Mouse (Mus musculus): ENCODE data around the gene Gm47289. TPM values are rescaled to one million over a fixed set of nuclear protein-coding genes. Genes with fewer than 3 reads are reported as not detected.
A peak's percentile ranks its signal among the peaks of the same experiment; 100 is the strongest.

Gene Gm47289
- not detected for total RNA-seq (2021)

DNA sequence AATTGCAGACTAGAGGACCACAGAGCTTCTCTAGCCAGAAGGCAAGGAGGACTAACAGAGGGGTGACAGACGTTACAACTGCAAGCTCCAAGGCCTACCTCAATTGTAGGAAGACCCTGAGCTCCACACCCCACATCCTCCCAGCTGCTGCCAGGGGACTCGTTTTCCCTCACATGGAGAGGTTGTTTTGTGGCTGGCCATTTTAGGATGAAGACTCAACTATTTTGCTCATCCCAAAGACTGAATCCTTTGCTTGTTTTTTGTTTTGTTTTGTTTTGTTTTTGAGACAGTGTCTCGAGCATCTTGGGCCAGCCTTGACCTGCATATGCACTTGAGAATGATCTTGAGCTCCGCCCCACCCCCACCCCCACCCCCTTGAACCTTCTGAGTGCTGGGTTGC is at the start of gene Gm47289:
Gene Gm47289 (plus strand): TSS at position 301 of the 400 bp plus-strand sequence.
- no peak for DNase-seq
- intact Hi-C loops (cut with DNase I): loop anchor here (5.0 to 10.0 kb wide), 2 partner anchors 116 to 273 kb away; no protein-coding TSS in a partner anchor

DNA sequence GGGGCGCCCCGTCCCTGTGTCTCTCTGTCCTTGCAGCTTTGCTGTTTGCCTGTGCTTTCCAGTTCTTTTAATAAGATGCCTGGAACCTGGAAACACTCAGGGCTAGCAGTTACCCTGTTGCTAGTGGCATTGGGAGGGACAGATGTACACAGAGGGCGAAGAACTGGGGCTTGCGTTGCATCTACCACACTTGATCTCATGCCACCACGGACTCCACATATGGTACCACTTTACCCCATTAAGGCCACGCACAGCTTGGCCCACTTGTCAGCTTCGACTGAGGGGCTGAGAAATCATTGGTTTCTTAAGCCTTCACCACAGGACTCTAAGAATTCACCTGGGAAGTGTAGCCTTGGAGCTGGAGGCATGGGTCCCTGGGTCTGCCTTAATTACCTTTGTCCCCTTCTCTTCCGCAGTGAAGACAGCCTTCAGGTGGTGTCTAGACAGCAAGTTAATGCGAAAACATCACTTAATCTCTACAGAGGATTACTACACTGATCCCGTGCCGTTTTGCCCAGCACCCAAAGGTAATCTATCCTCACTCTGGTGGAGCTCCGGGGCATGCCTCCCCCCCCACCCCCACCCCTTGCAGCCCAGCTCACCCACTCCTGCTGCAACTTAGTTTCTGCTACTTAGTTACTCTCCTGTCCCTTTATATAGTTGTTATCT is 49.1 kb upstream of the Gm47289 start:
- DNase-seq: no peak
- intact Hi-C loops (cut with DNase I): no loop called here

DNA sequence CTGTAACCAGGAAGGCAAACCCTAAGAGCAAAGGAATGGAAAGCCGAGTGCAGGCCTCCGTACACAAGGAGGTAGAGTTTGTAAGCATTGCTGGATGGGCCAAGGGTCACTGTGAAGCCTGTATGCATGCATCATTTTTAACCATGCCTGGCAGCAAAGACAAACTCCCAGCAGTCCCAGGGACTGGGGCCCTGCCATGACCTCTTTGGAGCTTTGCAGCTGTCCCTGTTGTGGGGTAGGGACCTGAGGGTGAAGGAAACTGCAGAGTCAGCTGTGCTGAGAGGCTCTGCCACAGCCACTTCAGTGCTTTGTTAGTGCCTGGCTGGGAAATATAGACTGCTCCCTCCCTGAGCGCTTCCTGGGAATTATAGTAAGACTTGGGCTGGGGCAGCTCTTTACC is 48.3 kb upstream of the Gm47289 start:
- DNase-seq: no peak

DNA sequence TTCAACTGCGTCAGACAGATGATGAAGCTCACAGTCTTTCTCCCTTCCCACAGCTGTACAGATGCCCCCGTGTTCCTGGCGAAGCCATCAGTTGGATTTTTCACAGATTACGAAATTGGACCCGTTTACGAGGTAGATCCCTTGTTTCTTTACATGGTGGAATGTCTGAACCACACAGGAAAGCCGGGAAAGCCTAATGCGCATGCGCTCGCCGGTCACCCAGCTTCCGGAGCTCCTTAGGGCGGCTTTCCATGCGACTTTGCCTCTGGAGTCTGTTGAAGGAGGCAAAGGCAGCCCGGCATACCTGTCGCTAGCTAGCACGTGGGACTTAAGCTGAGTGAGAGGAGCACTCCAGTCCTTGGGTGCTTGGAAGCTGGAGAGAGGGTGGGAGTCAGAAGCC is 44.0 kb upstream of the Gm47289 start:
- intact Hi-C loops (cut with DNase I): no loop called here
- no peak for DNase-seq

More for the DNA sequence above, 48.3 kb upstream of the Gm47289 start:
- intact Hi-C loops (cut with DNase I): no loop called here

DNA sequence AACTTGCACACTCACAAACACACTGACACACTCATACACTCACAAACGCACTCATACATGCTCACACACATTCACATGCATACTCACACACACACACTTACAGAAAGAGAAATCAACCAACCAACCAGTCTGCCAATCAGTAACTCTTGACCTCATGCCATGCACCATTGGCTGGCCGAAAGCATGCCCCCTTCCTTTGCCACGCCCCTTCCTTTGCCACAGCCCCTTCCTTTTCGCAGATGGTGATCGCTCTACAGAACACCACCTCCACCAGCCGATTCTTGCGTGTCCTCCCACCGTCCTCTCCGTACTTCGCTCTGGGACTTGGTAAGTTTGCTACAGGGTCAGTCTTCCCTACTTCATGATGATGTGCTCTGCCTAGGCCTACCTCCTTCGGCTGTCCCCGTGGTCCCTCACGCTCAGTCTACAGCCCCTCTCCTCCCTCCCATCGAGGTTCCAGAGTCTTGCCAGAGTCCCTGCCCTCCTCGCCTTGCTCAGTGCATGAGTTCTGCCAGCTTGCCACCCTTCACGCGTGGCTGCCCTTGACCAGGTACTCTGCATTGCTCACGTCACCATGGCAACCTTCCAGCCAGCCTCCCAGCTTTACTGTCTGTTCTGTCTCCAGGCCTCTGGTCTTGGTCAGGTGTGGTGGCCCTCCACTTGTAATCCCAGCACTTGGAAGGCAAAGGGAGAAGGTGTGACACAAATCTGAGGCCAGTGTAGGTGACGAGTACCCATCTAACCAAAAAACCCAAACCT is 39.4 kb upstream of the Gm47289 start:
- DNase-seq: no peak

DNA sequence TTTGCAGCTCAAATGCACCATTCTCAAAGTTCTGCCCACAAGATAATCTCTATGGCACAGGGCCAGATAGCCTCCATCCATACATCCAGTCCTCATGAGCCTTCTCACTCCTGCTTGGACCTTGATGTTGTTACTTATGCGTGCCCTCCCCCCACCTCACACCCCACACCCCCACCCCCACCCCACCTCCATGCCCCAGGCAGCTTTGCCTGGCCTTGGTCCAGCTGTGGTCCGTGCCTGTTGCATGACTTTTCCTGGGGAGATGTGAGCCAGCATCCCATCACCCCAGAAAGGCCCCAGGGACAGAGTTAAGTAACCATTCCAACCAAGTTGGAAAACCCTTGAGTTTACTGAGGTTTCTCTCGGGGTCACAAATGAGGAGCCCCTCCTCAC is 38.8 kb upstream of the Gm47289 start:
- intact Hi-C loops (cut with DNase I): no loop called here
- DNase-seq: no peak

More for the DNA sequence above, 39.4 kb upstream of the Gm47289 start:
- intact Hi-C loops (cut with DNase I): no loop called here

DNA sequence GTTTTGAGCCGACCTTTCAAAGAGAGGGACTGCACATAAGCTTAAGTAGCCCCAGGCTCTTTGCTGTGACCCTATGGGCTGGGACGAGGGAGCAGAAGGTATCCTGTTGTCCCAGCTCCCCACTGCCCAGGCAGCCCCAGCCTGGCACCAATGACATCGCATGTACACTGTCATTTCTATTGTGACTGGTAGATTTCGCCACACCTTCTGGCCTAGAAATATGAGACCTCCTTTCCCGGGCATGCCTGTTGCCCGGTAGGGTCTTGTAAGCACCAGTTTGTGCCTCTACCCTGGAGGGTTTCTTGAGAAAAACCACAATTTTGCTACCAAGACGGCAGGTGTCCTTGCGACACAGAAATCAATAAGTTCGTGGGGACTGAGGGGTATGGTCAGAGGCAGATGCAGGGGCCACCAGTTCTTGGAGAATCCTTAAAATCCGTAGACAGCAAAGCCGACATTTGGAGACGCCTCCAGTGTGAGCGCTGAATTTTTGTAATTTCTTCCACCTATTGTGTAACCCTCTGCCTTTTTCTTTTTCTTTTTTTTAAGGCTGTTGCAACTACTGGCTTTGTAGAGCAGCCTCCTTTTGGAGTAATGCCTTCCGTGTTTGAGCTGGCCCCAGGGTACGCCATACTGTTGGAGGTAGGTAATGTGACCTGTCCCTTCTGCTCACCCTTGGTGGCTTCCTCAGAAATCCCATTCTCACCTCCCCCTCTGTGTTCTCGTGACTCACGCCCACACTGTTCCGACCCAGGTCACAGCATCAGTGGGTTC is 36.2 kb upstream of the Gm47289 start:
- intact Hi-C loops (cut with DNase I): no loop called here
- DNase-seq: no peak

DNA sequence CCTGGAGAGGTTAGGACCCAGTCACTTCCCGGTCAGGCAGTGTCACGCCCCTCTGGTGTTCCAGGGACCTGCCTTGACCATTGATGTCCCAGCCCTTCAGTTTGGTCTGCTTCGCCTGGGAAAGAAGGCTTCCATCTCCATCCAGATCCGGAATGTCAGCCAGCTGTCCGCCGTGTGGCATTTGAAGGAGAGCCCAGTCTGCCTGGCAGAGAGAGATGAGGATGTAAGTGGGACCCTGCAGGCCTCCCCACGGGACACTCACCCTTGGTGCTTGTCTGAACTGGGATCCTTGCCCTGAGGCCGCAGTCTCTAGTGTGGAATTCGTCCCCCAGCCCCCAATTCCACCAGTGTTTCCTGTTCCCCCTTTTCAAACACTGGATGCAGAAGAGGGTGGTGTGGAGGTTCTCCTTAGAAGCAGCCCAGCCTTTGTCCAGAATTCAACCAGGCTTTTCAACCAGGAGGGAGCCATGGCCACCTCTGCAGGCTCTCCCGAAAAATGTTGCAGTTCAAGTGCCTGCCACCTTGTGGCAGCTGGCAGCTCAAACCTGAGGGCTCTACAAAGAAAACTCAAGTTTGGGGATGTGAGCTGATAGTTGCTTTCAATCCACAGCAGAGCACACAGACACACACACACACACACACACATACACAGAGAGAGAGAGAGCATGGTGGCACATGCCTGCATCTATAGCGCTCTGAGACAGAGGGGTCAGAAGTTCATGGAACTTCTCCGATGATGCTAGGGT is 30.4 kb upstream of the Gm47289 start:
- no peak for DNase-seq
- intact Hi-C loops (cut with DNase I): no loop called here

DNA sequence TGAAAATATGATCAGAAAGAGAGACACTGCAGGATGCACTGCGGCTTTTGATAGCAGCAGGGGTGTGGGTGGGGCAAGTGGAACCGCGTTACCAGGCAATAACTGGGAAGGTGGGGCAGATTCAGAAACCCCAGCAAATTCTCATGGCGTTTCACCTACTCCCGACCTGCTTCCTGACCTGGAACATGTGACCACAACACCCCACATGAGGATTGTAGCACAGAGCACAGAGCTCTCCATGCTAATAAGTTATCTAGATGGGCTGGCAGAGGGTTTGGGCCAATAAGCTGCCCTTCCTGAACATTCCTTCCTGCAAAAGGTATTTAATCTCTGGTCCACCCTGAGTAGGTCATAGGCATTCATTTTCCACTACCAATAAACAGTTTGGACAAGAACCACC is 28.3 kb upstream of the Gm47289 start:
- DNase-seq: no peak
- intact Hi-C loops (cut with DNase I): no loop called here

DNA sequence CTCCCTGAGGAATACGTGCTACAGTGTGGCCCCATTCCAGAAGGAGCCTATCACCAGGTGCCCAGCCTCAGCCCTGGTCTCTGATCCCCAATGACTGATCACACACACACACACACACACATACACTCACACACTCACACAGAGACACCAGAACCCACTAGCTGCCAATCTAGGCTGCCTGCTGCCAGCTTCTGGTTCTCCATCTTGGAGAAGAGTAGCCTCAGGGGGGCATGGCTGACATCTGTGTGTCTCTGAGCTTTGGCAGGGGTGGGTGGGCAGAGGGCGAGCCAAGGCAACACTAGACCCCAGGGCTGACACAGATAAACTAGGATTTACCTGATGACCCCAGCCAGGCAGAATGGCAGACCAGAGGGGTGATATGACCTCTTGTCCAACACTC is 20.1 kb upstream of the Gm47289 start:
- intact Hi-C loops (cut with DNase I): no loop called here
- DNase-seq: no peak

DNA sequence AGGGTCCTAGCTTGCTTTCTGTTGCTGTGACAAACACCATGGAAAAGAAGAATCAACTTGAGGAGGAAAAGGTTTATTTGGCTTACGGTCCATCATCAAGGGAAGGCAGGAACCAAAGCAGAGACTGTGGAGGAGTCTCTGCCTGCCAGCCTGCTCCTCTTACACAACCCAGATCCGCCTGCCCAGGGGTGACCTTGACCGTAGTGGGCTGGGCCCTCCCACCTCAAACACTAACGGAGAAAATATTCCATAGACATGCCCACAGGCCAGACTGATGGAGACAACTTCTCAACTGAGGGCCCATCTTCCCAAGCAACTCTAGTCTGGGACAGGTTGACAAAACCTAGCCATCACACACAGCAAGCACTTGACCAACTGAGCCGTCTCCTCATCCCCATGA is 16.9 kb upstream of the Gm47289 start:
- DNase-seq: no peak
- intact Hi-C loops (cut with DNase I): no loop called here

DNA sequence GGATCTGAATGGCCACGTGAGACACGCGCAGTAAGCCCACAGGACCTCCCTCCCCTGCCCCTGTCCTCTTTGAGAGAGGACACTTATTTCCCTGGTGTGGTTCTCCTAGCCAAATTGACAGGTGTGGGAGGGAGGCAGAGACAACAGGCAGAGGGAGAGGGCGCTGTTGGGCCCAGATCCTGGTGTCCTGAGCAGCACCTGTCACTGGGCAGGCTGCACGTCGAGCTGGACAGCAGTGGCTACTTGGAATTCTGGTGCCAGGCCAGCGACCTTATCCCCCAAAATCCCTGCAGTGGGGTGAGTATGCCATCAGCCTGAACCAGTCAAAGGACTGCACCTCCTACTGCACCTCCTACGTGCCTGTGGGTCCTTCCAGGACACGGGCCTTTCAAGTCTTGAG is 15.6 kb upstream of the Gm47289 start:
- no peak for DNase-seq
- intact Hi-C loops (cut with DNase I): no loop called here

DNA sequence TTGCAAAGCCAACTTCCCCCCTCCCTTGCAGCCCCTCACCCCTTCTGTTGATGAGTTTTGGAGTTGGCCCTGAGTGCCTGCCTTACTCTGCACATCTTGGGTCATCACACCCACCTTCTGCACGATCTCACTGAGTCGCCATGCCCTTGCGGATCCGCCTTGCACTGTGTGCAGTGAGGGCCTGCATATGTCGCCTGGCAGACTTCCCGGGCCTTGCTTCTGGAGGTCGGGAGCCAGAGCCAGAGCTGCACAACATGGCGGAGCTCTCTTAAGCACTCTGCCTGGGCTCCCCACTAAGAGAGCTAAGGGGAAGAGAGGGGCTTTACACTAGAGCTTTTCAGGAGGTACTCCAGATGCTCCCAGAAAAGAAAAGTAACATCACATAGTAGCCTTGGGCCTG is 14.3 kb upstream of the Gm47289 start:
- intact Hi-C loops (cut with DNase I): no loop called here
- no peak for DNase-seq

DNA sequence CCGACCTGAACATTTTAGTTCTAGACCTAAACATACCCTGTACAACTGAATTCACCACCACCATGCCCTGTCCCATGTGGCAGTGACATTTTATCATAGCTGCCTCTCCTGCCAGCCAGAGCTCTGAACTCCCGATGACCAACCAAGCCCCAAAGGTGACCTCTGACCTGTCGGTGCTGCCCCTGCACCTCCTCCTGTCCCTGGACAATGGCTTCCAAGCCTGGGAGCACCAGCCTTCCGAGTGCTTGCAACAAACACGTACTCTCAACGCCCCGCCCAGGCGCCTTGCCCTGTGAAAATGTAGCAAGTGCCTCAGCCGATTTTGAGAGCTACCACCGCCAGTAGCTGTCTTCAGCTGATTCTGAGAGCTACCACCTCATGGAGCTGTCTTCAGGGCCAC is 13.8 kb upstream of the Gm47289 start:
- DNase-seq: no peak
- intact Hi-C loops (cut with DNase I): no loop called here

DNA sequence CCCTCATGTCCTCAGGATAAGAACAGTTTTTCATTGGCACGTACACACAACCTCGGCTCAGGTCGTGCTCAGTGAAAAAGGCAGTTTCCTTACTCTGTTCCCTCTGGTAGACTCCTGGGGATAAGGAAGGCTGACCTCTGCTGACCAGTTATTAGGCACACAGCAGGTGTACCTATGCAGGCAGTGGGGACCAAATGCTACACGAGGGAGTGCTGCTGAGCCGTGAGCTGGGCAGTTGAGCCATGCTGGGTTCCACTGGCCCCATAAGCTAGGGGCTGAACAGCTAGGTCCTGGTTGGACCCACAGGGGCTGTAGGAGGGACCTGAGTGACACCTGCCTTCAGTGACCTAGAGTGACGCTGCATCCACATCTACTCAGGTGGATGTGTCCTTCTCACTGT is 13.3 kb upstream of the Gm47289 start:
- intact Hi-C loops (cut with DNase I): no loop called here
- no peak for DNase-seq

DNA sequence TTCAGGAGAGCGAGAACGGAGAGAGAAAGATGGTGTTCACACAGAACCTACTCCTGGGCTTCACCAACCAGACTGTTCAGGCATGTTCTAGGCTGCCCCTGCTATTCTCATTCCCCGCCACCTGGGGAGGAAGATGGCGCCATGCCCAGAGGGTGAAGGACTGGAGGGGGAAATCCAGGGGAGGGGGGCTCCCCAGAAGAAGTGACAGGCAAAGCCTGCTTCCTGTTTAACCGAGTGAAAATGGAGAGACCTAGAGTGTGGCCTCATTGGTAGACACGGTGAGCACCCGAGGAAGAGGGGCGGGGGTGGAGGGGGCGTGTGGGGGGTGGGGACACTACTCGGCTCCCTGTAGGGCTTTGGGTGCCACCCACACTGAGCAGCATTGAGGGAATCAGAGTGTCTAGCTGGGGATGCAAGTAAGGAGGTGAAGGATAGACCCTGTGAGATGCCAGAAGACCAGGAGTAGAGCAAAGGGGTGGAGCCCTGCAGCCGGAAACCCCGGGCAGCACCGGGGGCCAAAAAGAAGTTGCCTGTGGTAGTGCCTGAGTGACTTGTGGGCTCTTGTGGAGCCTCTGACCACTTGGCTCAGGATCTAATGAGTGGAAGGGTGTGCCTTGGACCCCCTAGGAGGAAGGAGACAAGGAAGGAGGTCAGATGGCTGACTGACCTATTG is 12.7 kb upstream of the Gm47289 start:
- intact Hi-C loops (cut with DNase I): no loop called here
- DNase-seq: no peak

DNA sequence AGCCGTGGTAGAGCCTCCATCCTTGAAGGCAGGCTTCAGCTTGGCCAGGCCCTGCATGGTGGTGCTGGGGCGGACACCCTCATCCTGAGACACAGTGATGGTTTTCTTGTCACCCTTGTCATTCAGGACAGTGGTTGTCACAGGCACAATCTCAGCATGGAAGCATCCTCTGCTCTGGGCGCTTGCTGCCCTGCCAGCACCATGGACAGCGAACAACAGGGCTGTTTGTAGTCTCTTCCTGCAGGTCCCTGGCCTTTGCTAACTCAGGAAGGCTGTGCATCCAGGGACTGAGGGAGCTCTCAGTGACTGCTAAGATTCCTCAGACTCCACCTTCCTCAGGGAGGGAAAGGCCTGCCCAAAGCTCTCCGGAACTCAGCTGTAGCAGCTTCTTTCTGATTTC is 9.4 kb upstream of the Gm47289 start:
- intact Hi-C loops (cut with DNase I): no loop called here
- peak; percentile 34 to 49 for DNase-seq

DNA sequence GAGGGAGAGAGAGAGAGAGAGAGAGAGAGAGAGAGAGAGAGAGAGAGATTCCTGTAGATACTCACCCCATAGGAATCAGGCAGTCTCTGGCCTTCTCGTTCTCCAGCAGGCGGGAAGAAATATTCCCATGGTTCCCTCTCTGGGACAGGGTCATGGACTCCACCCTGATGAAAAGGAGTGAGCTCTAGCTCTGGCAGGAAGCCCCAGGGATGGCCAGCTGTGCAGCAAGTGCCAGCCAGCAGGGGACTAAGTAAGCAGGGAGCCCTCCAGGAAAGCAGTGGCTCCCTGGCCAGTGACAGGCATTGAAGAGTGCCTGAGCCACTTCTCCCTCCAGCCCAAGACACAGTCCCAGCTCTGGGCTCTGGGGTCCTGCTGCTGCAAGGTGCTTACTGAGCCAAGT is 7.2 kb upstream of the Gm47289 start:
- intact Hi-C loops (cut with DNase I): loop anchor here (10.0 kb wide), 1 partner anchor 123 kb away; no protein-coding TSS in a partner anchor
- no peak for DNase-seq

DNA sequence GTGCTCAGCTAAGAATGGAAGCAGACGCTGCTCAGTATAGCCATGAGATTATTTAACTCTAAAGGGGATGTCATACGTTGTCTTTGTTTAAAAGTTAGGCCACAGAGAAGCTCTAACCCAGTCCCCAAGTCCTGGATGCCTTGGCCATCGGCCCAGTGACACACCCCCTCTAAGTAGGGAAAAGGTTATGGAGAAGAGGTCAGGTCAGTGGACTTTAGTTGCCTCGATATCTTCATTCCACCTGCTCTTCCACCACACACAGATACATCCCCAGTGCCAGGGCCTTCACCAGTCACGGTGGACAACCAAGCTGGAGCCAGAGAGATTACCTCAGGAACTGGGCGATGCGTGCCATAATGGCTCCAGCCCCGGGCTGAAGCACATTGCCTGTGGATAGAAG is 3.5 kb upstream of the Gm47289 start:
- no peak for DNase-seq
- intact Hi-C loops (cut with DNase I): loop anchor here (5.0 to 10.0 kb wide), 2 partner anchors 119 to 277 kb away; no protein-coding TSS in a partner anchor

DNA sequence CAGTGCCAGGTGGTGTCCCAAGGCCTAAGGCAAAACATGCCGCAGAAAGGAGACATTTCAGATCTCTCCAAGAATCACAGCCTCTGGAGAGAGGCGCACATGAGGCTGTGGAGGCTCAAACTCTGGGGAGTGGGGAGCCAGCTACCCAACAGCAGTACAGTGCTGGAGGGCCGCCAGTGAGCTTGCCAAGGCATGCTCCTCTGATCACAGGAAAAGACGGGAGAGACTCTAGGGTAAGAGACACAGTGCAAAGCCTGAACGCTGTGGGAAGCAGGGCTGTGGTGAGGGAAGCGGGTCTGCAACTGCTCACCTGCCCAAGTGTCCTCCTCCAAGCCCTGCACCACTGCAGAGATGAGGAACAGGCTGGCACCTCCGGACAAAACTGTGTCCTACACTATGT is 3.1 kb upstream of the Gm47289 start:
- intact Hi-C loops (cut with DNase I): loop anchor here (2.0 to 10.0 kb wide), 3 partner anchors 119 to 276 kb away; no protein-coding TSS in a partner anchor
- DNase-seq: peak; percentile 8 to 11
